Mouse (Mus musculus): ENCODE measurements around the gene Mucl1.
"Not testable (repeated sequence)": the region's sequence is repeated elsewhere in the genome, so short reads cannot be mapped to it uniquely, and the experiment has no call there.

Gene Mucl1

GRCm38 (mm10) chr15:103755369-103755768, at the start of gene Mucl1:
TSS of gene Mucl1 (minus strand) at chr15:103755469.
- DNase-seq (ENCODE audit: low spot score): no peak

DNA sequence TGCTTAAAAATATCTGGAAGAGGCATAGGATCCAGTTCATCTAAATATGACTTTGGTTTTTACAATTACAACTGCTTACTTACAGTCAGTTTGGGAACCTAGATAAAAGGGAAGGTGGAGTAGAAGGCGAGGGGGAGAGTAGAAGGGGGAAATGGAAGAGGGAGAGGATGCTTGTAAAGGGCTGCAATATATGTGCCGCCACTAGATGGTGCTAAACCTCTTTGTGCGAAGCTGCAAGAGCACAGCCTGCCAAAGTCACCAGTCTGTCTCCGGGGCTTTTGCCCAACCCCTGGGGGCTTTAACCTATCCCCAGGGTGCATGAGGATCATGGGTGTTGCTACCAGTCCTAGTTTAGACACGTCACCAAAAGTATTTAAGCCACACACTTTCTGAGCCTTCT, 11.6 kb upstream of the Mucl1 start:
- not testable (repeated sequence) for DNase-seq (ENCODE audit: low spot score)

- DNase-seq (ENCODE audit: low spot score): not testable (repeated sequence)
Measured at GRCm38 (mm10) chr15:103716861-103717260, 38.4 kb downstream of the Mucl1 start.

Data from layer of hippocampus, adult 9-10 months (tissue).